Comparison of ENCODE assay signal across 9 mouse cellular contexts in the genomic region with DNA sequence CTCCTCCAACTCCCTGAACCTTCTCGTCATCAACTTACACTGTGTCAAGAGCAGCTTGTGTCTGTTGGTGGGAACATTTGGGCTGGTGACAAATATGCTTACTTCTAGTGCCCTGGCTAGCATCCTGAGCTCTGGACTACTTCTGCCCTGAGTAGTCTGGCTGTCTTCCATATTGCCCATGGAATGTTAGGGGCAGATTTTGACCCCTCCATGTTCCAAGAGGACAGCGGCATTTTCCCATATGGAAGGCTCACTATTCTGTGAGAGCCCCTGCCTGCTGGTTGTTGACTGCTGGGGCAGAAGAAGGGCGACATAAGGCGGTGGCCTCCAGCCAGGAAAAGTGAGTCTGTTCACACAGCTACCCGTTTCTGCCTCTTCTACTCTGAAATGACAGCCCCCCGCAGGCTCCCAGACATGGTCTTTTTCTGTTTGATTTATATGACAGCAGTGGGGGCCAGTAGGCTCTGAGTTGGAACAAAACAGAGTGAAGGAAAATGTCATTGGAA. TPM values are rescaled to one million over a fixed set of nuclear protein-coding genes. Genes with fewer than 3 reads are reported as not detected.
DNase-seq lines count a peak whose midpoint lies in the region; ATAC-seq lines count a peak whose summit lies in the region.
"Had no signal": no experiment of that assay in that cellular context is flagged by ENCODE, and none has a peak within 500 bp of the region (broad histone marks: within the 10 kb centered on the region; RNA-seq: fewer than 3 reads in every experiment).

No protein-coding gene starts in this region.

- no peaks in the 10 kb centered on the region for H3K27me3 ChIP-seq in forebrain, embryonic 13.5 days
- no peaks in the 10 kb centered on the region for H3K27me3 ChIP-seq in forebrain, embryonic 10.5 days (ENCODE audit: poor library complexity, severe bottlenecking)
- H3K27me3 ChIP-seq in neural tube, embryonic 13.5 days, result no peaks in the 10 kb centered on the region
- H3K27me3 ChIP-seq: neural tube, embryonic 12.5 days had no signal

- intact Hi-C loops in heart, postnatal 10 days (cut with DNase I), result no loop called here
- intact Hi-C loops in left cerebral cortex, postnatal 4 days (cut with DNase I), result no loop called here

- H3K9ac ChIP-seq in forebrain, embryonic 13.5 days, result no peak overlapping the region
- no peak overlapping the region for H3K9ac ChIP-seq in neural tube, embryonic 13.5 days
- H3K9ac ChIP-seq: neural tube, embryonic 12.5 days had no signal

- WGBS in forebrain, embryonic 13.5 days, result 73% methylated on average over 6 of the region's 6 CpGs
- 88% methylated on average over 6 of the region's 6 CpGs for WGBS in forebrain, embryonic 10.5 days
- 41% methylated on average over 6 of the region's 6 CpGs for WGBS in neural tube, embryonic 13.5 days

- H3K36me3 ChIP-seq in forebrain, embryonic 13.5 days (ENCODE audit: poor library complexity, severe bottlenecking), result peaks cover 15% of the 10 kb centered on the region; the same call in 1 of the 2 replicates
- H3K36me3 ChIP-seq in forebrain, embryonic 10.5 days (replicated peaks), result 0 out of 2 replicates have a peak, but pooled peaks cover 4% of the 10 kb centered on the region
- H3K36me3 ChIP-seq in neural tube, embryonic 13.5 days, result peaks cover 50% of the 10 kb centered on the region

- H3K27ac ChIP-seq in forebrain, embryonic 13.5 days, result peak overlapping the region; percentile 45
- H3K27ac ChIP-seq in forebrain, embryonic 10.5 days, result no peak overlapping the region
- peak overlapping the region; percentile 54 for H3K27ac ChIP-seq in neural tube, embryonic 13.5 days (replicated peaks)
- H3K27ac ChIP-seq: neural tube, embryonic 12.5 days had no signal

- peak; percentile 45; the same call in 1 of the 2 replicates for ATAC-seq in forebrain, embryonic 13.5 days
- ATAC-seq in neural tube, embryonic 13.5 days (ENCODE audit: low read depth), result no peak

- peaks cover 27% of the 10 kb centered on the region for H3K4me1 ChIP-seq in forebrain, embryonic 13.5 days
- peaks cover 15% of the 10 kb centered on the region for H3K4me1 ChIP-seq in forebrain, embryonic 10.5 days
- H3K4me1 ChIP-seq in neural tube, embryonic 13.5 days (replicated peaks), result peaks cover 32% of the 10 kb centered on the region

- DNase-seq in forebrain, embryonic 10.5 days (ENCODE audit: extremely low spot score, low spot score), result no peak
- no peak for DNase-seq in neural tube, embryonic 10.5 days (ENCODE audit: extremely low spot score, low spot score)
- peak; percentile 49 to 71 for DNase-seq in heart, postnatal 10 days
- peak; percentile 97 for DNase-seq in left cerebral cortex, postnatal 4 days
- no peak for DNase-seq in liver
- no peak for DNase-seq in ovary, postnatal 36 days (ENCODE audit: low spot score)

- no peaks in the 10 kb centered on the region for H3K9me3 ChIP-seq in forebrain, embryonic 13.5 days (replicated peaks)
- no peaks in the 10 kb centered on the region for H3K9me3 ChIP-seq in forebrain, embryonic 10.5 days
- H3K9me3 ChIP-seq in neural tube, embryonic 13.5 days, result no peaks in the 10 kb centered on the region
- H3K9me3 ChIP-seq: neural tube, embryonic 12.5 days had no signal

- no peak overlapping the region for H3K4me2 ChIP-seq in forebrain, embryonic 13.5 days
- H3K4me2 ChIP-seq in neural tube, embryonic 13.5 days, result no peak overlapping the region
- H3K4me2 ChIP-seq: neural tube, embryonic 12.5 days had no signal

- H3K4me3 ChIP-seq in forebrain, embryonic 13.5 days, result no peak overlapping the region
- H3K4me3 ChIP-seq in forebrain, embryonic 10.5 days, result no peak overlapping the region
- no peak overlapping the region for H3K4me3 ChIP-seq in neural tube, embryonic 13.5 days
- H3K4me3 ChIP-seq: neural tube, embryonic 12.5 days had no signal

RNA-seq across cellular contexts. Expression of a gene that starts 33.8 kb away (rescaled TPM):
- polyA plus RNA-seq in forebrain, embryonic 13.5 days (2015; fragmentation: Nextera tagmentation; extraction: Ambion mirVana), result 52.1 and 56.7 TPM in 2 replicates
- polyA plus RNA-seq in forebrain, embryonic 10.5 days (2016; fragmentation: Nextera tagmentation; extraction: Ambion mirVana), result 59.3 and 66.1 TPM in 2 replicates
- 30.6 and 38.5 TPM in 2 replicates for polyA plus RNA-seq in neural tube, embryonic 13.5 days (2015; fragmentation: Nextera tagmentation; extraction: Ambion mirVana)
- total RNA-seq in heart, postnatal 10 days (2021), result 10 to 100 TPM; 40.2 to 42.6 TPM
- 10 to 100 TPM; 60.3 to 67.5 TPM for total RNA-seq in left cerebral cortex, postnatal 4 days (2021)

Comparison
In these comparisons a context has a peak if more than half of its experiments do, and no peak if none do; other contexts are left out.
1. DNase-seq: peak in heart, postnatal 10 days (2 of 2) and left cerebral cortex, postnatal 4 days (single experiment); none in forebrain, embryonic 10.5 days (single experiment), neural tube, embryonic 10.5 days (single experiment), liver (single experiment) and ovary, postnatal 36 days (single experiment).